Mouse (Mus musculus) kidney, embryonic 16.5 days (tissue): Measurements from ENCODE around the gene Tet3. TPM values are rescaled to one million over a fixed set of nuclear protein-coding genes. Genes with fewer than 3 reads are reported as not detected.

Experiments used
- ATAC-seq: fragments of 200-750 bp; cut with Nextera tagmentation; 2 replicates; pipeline ENCODE4 v1.8.0; 2017; ENCODE audit warnings: moderate TSS enrichment; ENCODE audit not compliant: low FRiP score, low TSS enrichment
- H3K27ac ChIP-seq: fragments of 300-500 bp; sonication (generic); 2 replicates; pipeline ENCODE4 v1.5.1; 2014; ENCODE audit warnings: low read length
- H3K27me3 ChIP-seq: fragments of 300-500 bp; sonication (generic); 2 replicates; pipeline ENCODE4 v1.6.1; 2014; ENCODE audit warnings: low read length, control low read depth, mixed read lengths; ENCODE audit not compliant: insufficient read depth
- H3K36me3 ChIP-seq: fragments of 300-500 bp; sonication (generic); 2 replicates; pipeline ENCODE4 v1.6.1; 2014; ENCODE audit warnings: low read length, control low read depth, mixed read lengths; ENCODE audit not compliant: insufficient read depth
- H3K4me1 ChIP-seq: fragments of 300-500 bp; sonication (generic); 2 replicates; pipeline ENCODE4 v1.6.1; 2014; ENCODE audit warnings: low read length, control low read depth, mixed read lengths; ENCODE audit not compliant: insufficient read depth
- H3K4me2 ChIP-seq: fragments of 300-500 bp; sonication (generic); replicated peaks from 2 replicates; pipeline ENCODE4 v1.6.1; 2014; ENCODE audit warnings: low read depth, low read length
- H3K4me3 ChIP-seq: fragments of 300-500 bp; sonication (generic); 2 replicates; pipeline ENCODE4 v1.5.1; 2014; ENCODE audit warnings: mild to moderate bottlenecking, low read length
- H3K9ac ChIP-seq: fragments of 300-500 bp; sonication (generic); replicated peaks from 2 replicates; pipeline ENCODE4 v1.6.1; 2014; ENCODE audit warnings: low read length
- H3K9me3 ChIP-seq: fragments of 300-500 bp; sonication (generic); 2 replicates; pipeline ENCODE4 v1.6.1; 2016; ENCODE audit warnings: low read length, control low read depth
- WGBS: fragments of 180-500 bp; shearing (Covaris S2); extraction: QIAGEN DNeasy Blood & Tissue Kit; methylation state at CpG from one replicate; pipeline ENCODE4 v1.1.7; 2014; 5-methylcytosine and 5-hydroxymethylcytosine counted together
- polyA plus RNA-seq: library from polyadenylated mRNA; unstranded; fragments of >200 nt; fragmentation: Nextera tagmentation; extraction: Ambion mirVana; gene quantifications from 2 replicates; pipeline ENCODE4 v1.2.1, GENCODE M21; 2015

Gene Tet3
- polyA plus RNA-seq, 1 experiment from 2014 or later = 48.9 TPM

- no peak overlapping the region for H3K27ac ChIP-seq
- H3K4me1 ChIP-seq = peaks cover 57% of the 10 kb centered on the region
- H3K36me3 ChIP-seq = peaks cover 22% of the 10 kb centered on the region; the same call in 1 of the 2 replicates
- H3K27me3 ChIP-seq = no peaks in the 10 kb centered on the region
- no peak overlapping the region for H3K4me3 ChIP-seq
- 50% methylated on average over 5 of the region's 5 CpGs for WGBS
- H3K9ac ChIP-seq = no peak overlapping the region
- ATAC-seq = no peak
- H3K4me2 ChIP-seq = no peak overlapping the region
- no peaks in the 10 kb centered on the region for H3K9me3 ChIP-seq
Observed at GRCm38 (mm10) chr6:83435174-83435573, 23.7 kb downstream of the Tet3 start.

GRCm38 (mm10) chr6:83433546-83433945 is 25.3 kb downstream of the Tet3 start:
- H3K27me3 ChIP-seq = no peaks in the 10 kb centered on the region
- no peak for ATAC-seq
- H3K27ac ChIP-seq = no peak overlapping the region
- peaks cover 17% of the 10 kb centered on the region; the same call in 1 of the 2 replicates for H3K36me3 ChIP-seq
- peaks cover 47% of the 10 kb centered on the region for H3K4me1 ChIP-seq
- H3K9ac ChIP-seq = no peak overlapping the region
- H3K9me3 ChIP-seq = no peaks in the 10 kb centered on the region
- no peak overlapping the region for H3K4me2 ChIP-seq
- no peak overlapping the region for H3K4me3 ChIP-seq
- WGBS = 80% methylated on average over 4 of the region's 4 CpGs

- Histone ChIP-seq H3K4me1 (peaks cover 47% of the 10 kb centered on the region), H3K9ac (no peak overlapping the region), H3K27ac (no peak overlapping the region), H3K4me3 (no peak overlapping the region), H3K27me3 (no peaks in the 10 kb centered on the region), H3K36me3 (peaks cover 11% of the 10 kb centered on the region; the same call in 1 of the 2 replicates), H3K4me2 (no peak overlapping the region), H3K9me3 (no peaks in the 10 kb centered on the region)
- no peak for ATAC-seq
- WGBS = 77% methylated on average over 7 of the region's 7 CpGs
Observed at GRCm38 (mm10) chr6:83432966-83433365, 25.9 kb downstream of the Tet3 start.

GRCm38 (mm10) chr6:83427968-83428731 is 30.7 kb downstream of the Tet3 start:
- H3K27me3 ChIP-seq = no peaks in the 10 kb centered on the region
- 55% methylated on average over 5 of the region's 5 CpGs for WGBS
- no peak overlapping the region for H3K4me3 ChIP-seq
- no peak overlapping the region for H3K4me2 ChIP-seq
- no peaks in the 10 kb centered on the region for H3K9me3 ChIP-seq
- peaks cover 37% of the 10 kb centered on the region for H3K4me1 ChIP-seq
- ATAC-seq = no peak
- H3K9ac ChIP-seq = no peak overlapping the region
- H3K27ac ChIP-seq = peak overlapping the region; percentile 23
- peaks cover 8% of the 10 kb centered on the region for H3K36me3 ChIP-seq

GRCm38 (mm10) chr6:83427512-83427911 is 31.4 kb downstream of the Tet3 start:
- H3K27ac ChIP-seq = peak overlapping the region; percentile 31; the same call in 1 of the 2 replicates
- no peaks in the 10 kb centered on the region for H3K9me3 ChIP-seq
- peaks cover 37% of the 10 kb centered on the region for H3K4me1 ChIP-seq
- H3K4me2 ChIP-seq = no peak overlapping the region
- H3K27me3 ChIP-seq = no peaks in the 10 kb centered on the region
- no peak overlapping the region for H3K4me3 ChIP-seq
- WGBS = 58% methylated on average over 6 of the region's 6 CpGs
- no peak for ATAC-seq
- no peak overlapping the region for H3K9ac ChIP-seq
- H3K36me3 ChIP-seq = peaks cover 4% of the 10 kb centered on the region; the same call in 1 of the 2 replicates

GRCm38 (mm10) chr6:83426576-83426975 is 32.3 kb downstream of the Tet3 start:
- 93% methylated on average over 3 of the region's 3 CpGs for WGBS
- H3K9me3 ChIP-seq = no peaks in the 10 kb centered on the region
- peaks cover 42% of the 10 kb centered on the region for H3K4me1 ChIP-seq
- H3K4me2 ChIP-seq = no peak overlapping the region
- H3K9ac ChIP-seq = no peak overlapping the region
- no peaks in the 10 kb centered on the region for H3K27me3 ChIP-seq
- H3K36me3 ChIP-seq = peaks cover 2% of the 10 kb centered on the region; the same call in 1 of the 2 replicates
- no peak overlapping the region for H3K27ac ChIP-seq
- ATAC-seq = no peak
- no peak overlapping the region for H3K4me3 ChIP-seq

- H3K4me2 ChIP-seq = no peak overlapping the region
- H3K36me3 ChIP-seq = peaks cover 2% of the 10 kb centered on the region; the same call in 1 of the 2 replicates
- WGBS = 75% methylated on average over 4 of the region's 4 CpGs
- no peaks in the 10 kb centered on the region for H3K27me3 ChIP-seq
- no peak for ATAC-seq
- H3K4me1 ChIP-seq = peaks cover 42% of the 10 kb centered on the region
- H3K4me3 ChIP-seq = no peak overlapping the region
- no peaks in the 10 kb centered on the region for H3K9me3 ChIP-seq
- no peak overlapping the region for H3K9ac ChIP-seq
- no peak overlapping the region for H3K27ac ChIP-seq
Observed at GRCm38 (mm10) chr6:83424053-83424404, 34.9 kb downstream of the Tet3 start.

GRCm38 (mm10) chr6:83423400-83424052 is 35.4 kb downstream of the Tet3 start:
- Histone ChIP-seq H3K4me3 (no peak overlapping the region), H3K27me3 (no peaks in the 10 kb centered on the region), H3K4me2 (no peak overlapping the region), H3K36me3 (peaks cover 2% of the 10 kb centered on the region; the same call in 1 of the 2 replicates), H3K4me1 (peaks cover 42% of the 10 kb centered on the region), H3K27ac (peak overlapping the region; percentile 70; the same call in 1 of the 2 replicates), H3K9ac (no peak overlapping the region), H3K9me3 (no peaks in the 10 kb centered on the region)
- ATAC-seq = 0 out of 2 replicates have a peak, but pooled peaks have one; percentile 14
- WGBS = 61% methylated on average over 8 of the region's 8 CpGs

- Histone ChIP-seq H3K27me3 (no peaks in the 10 kb centered on the region), H3K4me1 (peaks cover 40% of the 10 kb centered on the region), H3K9ac (no peak overlapping the region), H3K27ac (peak overlapping the region; percentile 70), H3K36me3 (peaks cover 2% of the 10 kb centered on the region; the same call in 1 of the 2 replicates), H3K4me2 (no peak overlapping the region), H3K9me3 (no peaks in the 10 kb centered on the region), H3K4me3 (no peak overlapping the region)
- WGBS = 21% methylated on average over 11 of the region's 11 CpGs
- ATAC-seq = peak; percentile 91
Observed at GRCm38 (mm10) chr6:83421866-83422649, 36.8 kb downstream of the Tet3 start.
